Mouse (Mus musculus): ENCODE results near the gene Sphk2. TPM values are rescaled to one million over a fixed set of nuclear protein-coding genes. Genes with fewer than 3 reads are reported as not detected.

Sphk2 gene
- polyA plus RNA-seq, 1 experiment from 2014 or later: 16.3 TPM

DNA sequence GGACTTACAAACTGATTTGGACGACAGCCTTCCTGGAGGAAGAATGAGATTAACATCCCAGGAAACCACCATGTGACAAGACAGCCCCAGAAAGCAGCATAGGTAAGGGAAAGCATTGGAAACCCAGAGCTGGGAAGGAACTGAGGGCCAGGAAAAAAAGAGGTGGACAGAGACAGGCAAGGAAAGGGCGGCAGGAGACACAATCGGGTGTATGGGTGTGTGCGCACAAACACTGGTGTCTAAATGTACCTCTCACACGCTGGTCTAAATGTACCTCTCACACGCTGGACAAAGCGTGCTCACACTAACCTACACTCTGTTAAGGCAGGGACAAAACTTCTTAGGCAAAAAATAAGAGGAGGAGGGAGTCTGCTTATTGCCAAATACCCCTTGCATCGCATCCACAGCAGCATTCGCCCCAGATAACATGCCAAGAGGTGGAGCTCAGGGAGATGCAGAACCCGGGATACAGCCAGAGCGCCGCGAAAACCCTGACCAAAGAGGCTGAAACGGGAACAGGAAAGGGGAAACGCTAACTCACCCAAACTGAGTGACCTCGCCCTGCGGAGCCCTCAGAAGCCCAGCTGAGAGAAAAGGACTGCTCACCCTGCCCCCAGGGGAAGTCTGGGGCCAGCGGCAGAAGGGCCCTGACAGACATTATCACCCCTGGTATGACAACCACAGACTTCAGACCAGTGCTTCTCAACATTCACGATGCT, 1.9 kb downstream of the Sphk2 start:
- Histone ChIP-seq H3K9me3 (replicated peaks; ENCODE audit: control insufficient read depth, low read length) (no peaks in the 10 kb centered on the region), H3K4me1 (ENCODE audit: control insufficient read depth, insufficient read depth, low read length) (peaks cover 30% of the 10 kb centered on the region), H3K36me3 (ENCODE audit: control insufficient read depth, insufficient read depth, low read length) (peaks cover 47% of the 10 kb centered on the region), H3K4me2 (ENCODE audit: low read length) (peak overlapping the region; percentile 90), H3K4me3 (ENCODE audit: low read depth, low read length) (peak overlapping the region; percentile 96), H3K27me3 (replicated peaks; ENCODE audit: control insufficient read depth, insufficient read depth, low read length) (no peaks in the 10 kb centered on the region), H3K9ac (ENCODE audit: low read length) (peak overlapping the region; percentile 47), H3K27ac (ENCODE audit: low read depth, low read length) (peak overlapping the region; percentile 46)
- no peak for DNase-seq (ENCODE audit: low spot score)
- no peak for ATAC-seq
- 88% methylated on average over 19 of the region's 19 CpGs for WGBS

DNA sequence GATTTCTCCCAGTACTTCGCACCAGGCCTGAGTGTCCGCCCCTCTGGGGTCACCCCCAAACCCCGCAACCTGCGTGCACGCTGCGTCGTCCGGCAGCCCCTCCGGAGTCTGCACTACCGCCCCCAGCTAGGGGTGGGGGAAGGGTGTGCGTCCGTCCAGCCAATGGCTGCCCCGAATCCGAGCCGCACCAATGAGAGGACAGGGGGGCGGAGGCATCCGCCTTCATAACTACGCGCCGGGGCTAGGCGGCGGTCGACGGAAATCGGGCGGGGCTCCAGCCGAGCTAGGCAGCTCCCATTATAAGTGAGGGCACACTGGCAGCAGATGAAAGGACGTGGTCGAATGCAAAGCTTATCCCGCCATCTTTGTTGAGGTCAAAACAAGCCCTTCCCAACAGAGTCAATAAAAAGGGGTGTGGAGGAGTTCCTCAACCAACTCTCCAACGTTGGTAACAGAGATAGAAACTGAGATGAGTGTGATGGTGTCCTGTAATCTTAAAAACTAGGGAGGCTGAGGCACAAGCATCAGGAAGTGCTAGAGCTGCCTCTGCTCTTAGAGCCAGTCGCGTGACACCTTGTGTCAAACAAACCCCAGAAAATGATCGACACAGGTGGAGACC, 2.6 kb downstream of the Sphk2 start, which contains the start of gene Rpl18:
Rpl18 (plus strand) TSS at position 368 of the 619 bp plus-strand sequence.
- H3K4me3 ChIP-seq (ENCODE audit: low read depth, low read length): peak within 1 kb of the TSS; percentile 96
- peak within 1 kb of the TSS; percentile 78 for H3K9ac ChIP-seq (ENCODE audit: low read length)
- H3K27ac ChIP-seq (ENCODE audit: low read depth, low read length): peak within 1 kb of the TSS; percentile 46
- DNase-seq (ENCODE audit: low spot score): peak; percentile 99
- peak; percentile 93 for ATAC-seq
- peak within 1 kb of the TSS; percentile 90 for H3K4me2 ChIP-seq (ENCODE audit: low read length)
- H3K9me3 ChIP-seq (replicated peaks; ENCODE audit: control insufficient read depth, low read length): no peaks in the 10 kb centered on the region
- peaks cover 30% of the 10 kb centered on the region for H3K4me1 ChIP-seq (ENCODE audit: control insufficient read depth, insufficient read depth, low read length)
- WGBS: 8% methylated on average over 34 of the region's 34 CpGs
- H3K36me3 ChIP-seq (ENCODE audit: control insufficient read depth, insufficient read depth, low read length): peaks cover 47% of the 10 kb centered on the region
- no peaks in the 10 kb centered on the region for H3K27me3 ChIP-seq (replicated peaks; ENCODE audit: control insufficient read depth, insufficient read depth, low read length)

DNA sequence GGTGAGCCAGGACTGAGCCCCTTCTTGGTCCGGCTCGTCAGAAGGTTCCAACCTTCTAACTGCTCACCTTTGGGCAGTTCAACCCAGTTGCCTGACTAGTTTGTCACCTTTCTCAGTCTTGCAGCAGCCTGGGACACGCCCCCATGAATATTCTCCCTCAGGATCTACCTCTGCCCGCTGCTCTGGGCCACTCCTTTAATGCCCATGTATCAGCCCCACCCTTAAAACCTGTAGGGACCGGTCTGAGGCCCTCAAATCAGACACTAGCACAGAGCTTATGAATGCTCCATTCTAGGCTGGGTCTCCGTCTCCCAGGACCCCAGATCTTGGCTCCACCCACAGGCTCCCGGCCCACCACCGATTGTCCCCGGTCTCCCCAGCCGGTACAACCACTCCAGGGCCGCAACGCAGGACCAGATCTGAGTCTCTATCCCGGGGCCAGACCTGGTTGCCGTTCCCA, 3.1 kb downstream of the Sphk2 start:
- H3K9me3 ChIP-seq (replicated peaks; ENCODE audit: control insufficient read depth, low read length): no peaks in the 10 kb centered on the region
- 0 out of 2 replicates have a peak overlapping the region, but pooled peaks have one; percentile 21 for H3K27ac ChIP-seq (ENCODE audit: low read depth, low read length)
- H3K9ac ChIP-seq (ENCODE audit: low read length): peak overlapping the region; percentile 78
- H3K4me1 ChIP-seq (ENCODE audit: control insufficient read depth, insufficient read depth, low read length): peaks cover 30% of the 10 kb centered on the region
- H3K36me3 ChIP-seq (ENCODE audit: control insufficient read depth, insufficient read depth, low read length): peaks cover 47% of the 10 kb centered on the region
- peak overlapping the region; percentile 59 for H3K4me3 ChIP-seq (ENCODE audit: low read depth, low read length)
- WGBS: 12% methylated on average over 14 of the region's 14 CpGs
- no peaks in the 10 kb centered on the region for H3K27me3 ChIP-seq (replicated peaks; ENCODE audit: control insufficient read depth, insufficient read depth, low read length)
- DNase-seq (ENCODE audit: low spot score): no peak
- H3K4me2 ChIP-seq (ENCODE audit: low read length): peak overlapping the region; percentile 90
- peak; percentile 52 for ATAC-seq

DNA sequence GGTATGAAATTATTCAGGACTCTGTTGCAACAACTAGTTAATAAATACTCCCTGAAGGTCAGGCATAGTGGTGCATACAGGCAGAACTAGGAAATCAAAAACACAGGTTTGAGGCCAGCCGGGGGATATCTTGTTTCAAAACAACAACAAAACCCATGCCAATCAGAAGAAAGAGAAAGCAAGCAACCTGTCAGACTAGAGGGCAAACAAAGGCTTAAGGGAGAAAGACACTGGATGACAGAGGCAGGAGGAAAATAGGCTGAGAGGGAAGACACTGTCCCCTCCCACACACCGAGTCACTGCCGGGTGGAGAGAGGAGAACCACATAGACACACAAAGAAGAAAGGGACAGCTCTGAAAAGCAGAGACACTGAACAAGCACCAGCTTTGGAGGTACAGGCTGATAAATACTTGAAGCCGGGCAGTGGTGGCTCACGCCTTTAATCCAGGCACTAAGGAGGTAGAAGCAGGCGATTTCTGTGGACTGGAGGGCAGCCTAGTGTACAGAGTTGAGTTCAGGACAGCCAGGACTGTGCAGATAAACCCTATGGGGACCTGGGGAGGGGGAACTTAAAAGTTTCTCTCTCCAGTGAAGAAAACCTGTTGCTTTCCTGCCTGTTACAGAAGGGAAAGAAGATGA, 3.8 kb downstream of the Sphk2 start:
- H3K9me3 ChIP-seq (replicated peaks; ENCODE audit: control insufficient read depth, low read length): no peaks in the 10 kb centered on the region
- H3K4me3 ChIP-seq (ENCODE audit: low read depth, low read length): peak overlapping the region; percentile 59
- no peaks in the 10 kb centered on the region for H3K27me3 ChIP-seq (replicated peaks; ENCODE audit: control insufficient read depth, insufficient read depth, low read length)
- H3K4me2 ChIP-seq (ENCODE audit: low read length): peak overlapping the region; percentile 90
- DNase-seq (ENCODE audit: low spot score) (no peak), ATAC-seq (no peak)
- no peak overlapping the region for H3K27ac ChIP-seq (ENCODE audit: low read depth, low read length)
- peak overlapping the region; percentile 78 for H3K9ac ChIP-seq (ENCODE audit: low read length)
- WGBS: 85% methylated on average over 6 of the region's 6 CpGs
- H3K4me1 ChIP-seq (ENCODE audit: control insufficient read depth, insufficient read depth, low read length): peaks cover 32% of the 10 kb centered on the region
- peaks cover 42% of the 10 kb centered on the region for H3K36me3 ChIP-seq (ENCODE audit: control insufficient read depth, insufficient read depth, low read length)

DNA sequence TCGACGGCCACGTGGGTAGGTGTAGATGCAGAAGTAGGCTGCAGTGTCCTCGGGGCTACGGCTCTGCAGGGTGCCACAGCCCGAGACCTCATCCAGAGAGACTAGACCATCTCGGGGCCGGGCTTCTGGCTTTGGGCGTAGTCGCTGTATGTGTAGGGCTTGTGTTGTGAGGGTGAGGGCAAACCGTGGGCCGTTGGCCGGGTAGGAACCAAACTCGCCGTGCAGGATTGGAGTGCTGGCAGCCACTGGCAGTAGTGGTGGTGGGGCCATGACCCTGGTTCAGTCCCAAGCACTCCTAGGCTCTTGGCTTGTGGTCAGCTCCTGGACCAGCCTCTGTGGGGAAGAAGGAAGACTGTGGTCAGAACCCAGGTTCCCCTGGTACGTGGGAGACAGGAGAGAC, 4.4 kb downstream of the Sphk2 start:
- H3K4me1 ChIP-seq (ENCODE audit: control insufficient read depth, insufficient read depth, low read length): peaks cover 34% of the 10 kb centered on the region
- peaks cover 42% of the 10 kb centered on the region for H3K36me3 ChIP-seq (ENCODE audit: control insufficient read depth, insufficient read depth, low read length)
- WGBS: 95% methylated on average over 16 of the region's 16 CpGs

DNA sequence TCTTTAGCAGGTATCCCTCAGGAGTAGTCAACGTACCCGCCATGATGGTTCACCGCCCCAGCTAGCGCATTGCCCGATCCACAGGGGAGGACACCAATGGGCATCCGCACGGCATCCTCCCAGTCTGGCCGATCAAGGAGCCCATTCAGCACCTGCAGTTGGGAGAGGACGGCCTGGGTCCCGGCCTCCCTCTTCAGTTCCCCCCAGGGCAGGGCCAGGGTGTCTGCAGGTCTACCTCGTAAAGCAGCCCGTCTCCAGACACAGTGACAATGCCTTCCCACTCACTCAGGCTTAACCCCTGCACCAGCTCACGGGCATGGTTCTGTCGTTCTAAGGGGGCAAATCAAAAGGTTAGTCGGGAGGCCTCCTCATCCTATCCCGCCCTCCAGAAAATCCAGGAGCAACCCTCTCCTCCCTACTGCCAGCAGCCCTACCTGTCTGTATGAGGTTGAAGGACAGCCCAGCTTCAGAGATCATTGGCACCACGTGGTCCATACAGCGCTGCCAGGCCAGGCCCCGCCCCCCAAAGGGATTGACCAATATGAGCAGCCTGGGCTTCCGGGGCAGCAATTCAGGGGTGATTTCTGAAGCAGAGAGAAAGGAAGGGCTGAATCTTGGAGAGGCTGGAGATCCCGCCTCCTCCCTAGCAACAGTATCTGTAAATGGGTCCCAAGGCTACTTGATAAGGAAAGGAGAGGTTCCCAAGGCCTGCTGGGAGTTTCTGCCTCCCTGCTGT, 5.6 kb downstream of the Sphk2 start:
- Histone ChIP-seq H3K9ac (ENCODE audit: low read length) (no peak overlapping the region), H3K4me3 (ENCODE audit: low read depth, low read length) (no peak overlapping the region), H3K36me3 (ENCODE audit: control insufficient read depth, insufficient read depth, low read length) (peaks cover 42% of the 10 kb centered on the region), H3K9me3 (replicated peaks; ENCODE audit: control insufficient read depth, low read length) (no peaks in the 10 kb centered on the region), H3K27me3 (replicated peaks; ENCODE audit: control insufficient read depth, insufficient read depth, low read length) (no peaks in the 10 kb centered on the region), H3K4me1 (ENCODE audit: control insufficient read depth, insufficient read depth, low read length) (peaks cover 44% of the 10 kb centered on the region), H3K27ac (ENCODE audit: low read depth, low read length) (no peak overlapping the region), H3K4me2 (ENCODE audit: low read length) (no peak overlapping the region)
- ATAC-seq (no peak), DNase-seq (ENCODE audit: low spot score) (no peak)
- 90% methylated on average over 21 of the region's 21 CpGs for WGBS

More for the DNA sequence above, 4.4 kb downstream of the Sphk2 start:
- no peaks in the 10 kb centered on the region for H3K27me3 ChIP-seq (replicated peaks; ENCODE audit: control insufficient read depth, insufficient read depth, low read length)
- no peak for DNase-seq (ENCODE audit: low spot score)
- H3K4me2 ChIP-seq (ENCODE audit: low read length): no peak overlapping the region
- ATAC-seq: no peak
- H3K4me3 ChIP-seq (ENCODE audit: low read depth, low read length): no peak overlapping the region
- H3K9me3 ChIP-seq (replicated peaks; ENCODE audit: control insufficient read depth, low read length): no peaks in the 10 kb centered on the region
- H3K27ac ChIP-seq (ENCODE audit: low read depth, low read length): no peak overlapping the region
- H3K9ac ChIP-seq (ENCODE audit: low read length): no peak overlapping the region

DNA sequence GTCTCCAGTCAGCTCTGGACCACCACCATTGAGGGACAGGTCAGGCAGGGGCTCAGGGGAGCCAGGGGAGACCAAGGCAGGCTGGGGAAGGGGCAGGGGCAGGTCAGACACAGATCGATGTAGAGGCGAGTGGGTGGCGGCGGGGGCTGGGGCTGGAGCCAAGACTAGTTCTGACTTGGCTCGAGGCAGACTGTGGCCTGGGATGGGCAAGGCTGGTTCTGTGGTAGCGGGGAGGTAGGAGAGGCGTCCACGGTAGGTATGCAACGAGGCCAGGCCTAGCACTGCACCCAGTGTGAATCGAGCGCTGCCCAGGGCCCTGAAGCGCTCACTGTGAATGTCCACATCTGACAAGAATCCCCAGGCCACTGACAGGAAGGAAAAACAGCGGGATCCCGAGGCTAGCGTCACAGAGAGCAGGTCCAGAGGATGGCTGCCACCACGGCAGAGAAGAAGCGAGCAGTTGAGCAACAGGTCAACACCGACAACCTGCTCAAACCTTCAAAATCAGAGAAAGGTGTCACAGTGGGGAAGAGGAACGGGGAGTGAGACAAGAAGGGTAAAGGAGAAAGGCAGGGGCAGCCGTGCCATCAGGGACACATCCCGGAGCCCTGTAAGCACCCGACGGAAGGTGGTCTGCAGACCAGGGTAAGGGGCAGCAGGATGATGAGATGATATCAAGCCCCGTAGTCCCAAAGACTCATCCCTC, 6.3 kb downstream of the Sphk2 start:
- Histone ChIP-seq H3K4me1 (ENCODE audit: control insufficient read depth, insufficient read depth, low read length) (peaks cover 43% of the 10 kb centered on the region), H3K27ac (ENCODE audit: low read depth, low read length) (no peak overlapping the region), H3K36me3 (ENCODE audit: control insufficient read depth, insufficient read depth, low read length) (peaks cover 42% of the 10 kb centered on the region), H3K9me3 (replicated peaks; ENCODE audit: control insufficient read depth, low read length) (no peaks in the 10 kb centered on the region), H3K27me3 (replicated peaks; ENCODE audit: control insufficient read depth, insufficient read depth, low read length) (no peaks in the 10 kb centered on the region), H3K9ac (ENCODE audit: low read length) (no peak overlapping the region), H3K4me2 (ENCODE audit: low read length) (no peak overlapping the region), H3K4me3 (ENCODE audit: low read depth, low read length) (no peak overlapping the region)
- DNase-seq (ENCODE audit: low spot score): no peak
- 93% methylated on average over 24 of the region's 24 CpGs for WGBS
- no peak for ATAC-seq
